Mouse (Mus musculus): Measurements from ENCODE around the gene Bach2.

Gene Bach2

GRCm38 (mm10) chr4:32615034-32615881 is 376.7 kb downstream of the Bach2 start, which contains the start of gene Casp8ap2:
TSS of gene Casp8ap2 (plus strand) at chr4:32615451.
- intact Hi-C loops (cut with DNase I), result no loop called here

- intact Hi-C loops (cut with DNase I), result no loop called here
Measured at GRCm38 (mm10) chr4:32621637-32622036, 383.0 kb downstream of the Bach2 start.

Data from adrenal gland (tissue).